Mouse (Mus musculus): Measurements from ENCODE around the gene Ciao2a. TPM values are rescaled to one million over a fixed set of nuclear protein-coding genes. Genes with fewer than 3 reads are reported as not detected.

Ciao2a gene
- total RNA-seq, 1 experiment = 55.9 TPM

- no peaks in the 10 kb centered on the region for H3K9me3 ChIP-seq (ENCODE audit: control insufficient read depth, insufficient read depth, low read depth, low read length)
- H3K36me3 ChIP-seq (ENCODE audit: control insufficient read depth, insufficient read depth, low read length, poor library complexity, severe bottlenecking) = no peaks in the 10 kb centered on the region
- no peak overlapping the region for H3K27ac ChIP-seq (ENCODE audit: insufficient read depth, low read depth, low read length, poor library complexity, severe bottlenecking)
- in situ Hi-C loops (cut with MboI; ENCODE audit: low sequenced_read_pairs in 2 of 2, unreplicated experiment in 2 of 2) = no loop called here
- H3K4me3 ChIP-seq (ENCODE audit: insufficient read depth in 1 of 2, low read depth in 1 of 2, low read length in 2 of 2, poor library complexity in 1 of 2, severe bottlenecking in 1 of 2) = no peak overlapping the region
- no peak overlapping the region for H3K9ac ChIP-seq (ENCODE audit: insufficient read depth, low read depth, low read length, poor library complexity, severe bottlenecking)
- no peak for DNase-seq (ENCODE audit: low read depth, low spot score)
- TF ChIP-seq CHD2 (IDR thresholded peaks at IDR 0.05; ENCODE audit: low read depth, low read length) (no peak), MAFK (IDR thresholded peaks at IDR 0.05; ENCODE audit: insufficient read depth, low read depth, low read length) (0 out of 2 replicates have a peak, but pooled peaks have one; percentile 22)
- 0 out of 4 replicates have a peak, but pooled peaks cover 0 to 2% of the 10 kb centered on the region in 2 experiments for H3K4me1 ChIP-seq (ENCODE audit: control insufficient read depth in 2 of 2, insufficient read depth in 2 of 2, low read length in 2 of 2, poor library complexity in 1 of 2)
Observed at GRCm38 (mm10) chr9:66110611-66111379, 15.6 kb upstream of the Ciao2a start.

- TF ChIP-seq CHD2 (IDR thresholded peaks at IDR 0.05; ENCODE audit: low read depth, low read length) (no peak), ZC3H11A (IDR thresholded peaks at IDR 0.05; ENCODE audit: borderline replicate concordance, low read depth, low read length) (no peak), HCFC1 (IDR thresholded peaks at IDR 0.05; ENCODE audit: borderline replicate concordance, insufficient read depth, low read length) (no peak), MAFK (IDR thresholded peaks at IDR 0.05; ENCODE audit: insufficient read depth, low read depth, low read length) (no peak), ZNF384 (IDR thresholded peaks at IDR 0.05; ENCODE audit: low read depth, low read length) (no peak)
Observed at GRCm38 (mm10) chr9:66114341-66114740, 12.1 kb upstream of the Ciao2a start.

DNA sequence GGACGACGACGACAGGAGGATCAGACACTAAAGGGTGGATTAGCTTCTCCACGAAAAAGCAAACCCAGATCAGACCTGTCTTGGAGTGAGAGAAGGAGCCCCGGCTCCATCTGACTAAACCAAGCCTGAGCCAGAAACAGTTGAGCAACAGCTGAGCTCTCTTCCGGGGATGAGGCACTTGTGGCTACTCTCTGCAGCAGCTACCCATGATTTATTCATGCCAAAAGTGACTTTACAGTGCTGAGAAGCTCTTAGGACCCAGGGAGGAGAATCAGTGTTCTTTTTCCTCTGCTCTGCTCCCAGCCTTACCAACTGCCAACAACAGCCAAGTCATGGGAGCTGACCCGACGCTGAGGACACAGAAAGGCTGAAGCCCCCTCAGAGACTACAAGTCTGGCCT is 9.5 kb upstream of the Ciao2a start:
- Histone ChIP-seq H3K9ac (ENCODE audit: insufficient read depth, low read depth, low read length, poor library complexity, severe bottlenecking) (no peak overlapping the region), H3K27ac (ENCODE audit: insufficient read depth, low read depth, low read length, poor library complexity, severe bottlenecking) (no peak overlapping the region), H3K4me3 (ENCODE audit: insufficient read depth in 1 of 2, low read depth in 1 of 2, low read length in 2 of 2, poor library complexity in 1 of 2, severe bottlenecking in 1 of 2) (no peak overlapping the region), H3K9me3 (ENCODE audit: control insufficient read depth, insufficient read depth, low read depth, low read length) (no peaks in the 10 kb centered on the region), H3K4me1 (ENCODE audit: control insufficient read depth in 2 of 2, insufficient read depth in 2 of 2, low read length in 2 of 2, poor library complexity in 1 of 2) (no peaks in the 10 kb centered on the region), H3K36me3 (ENCODE audit: control insufficient read depth, insufficient read depth, low read length, poor library complexity, severe bottlenecking) (no peaks in the 10 kb centered on the region)
- DNase-seq (ENCODE audit: low read depth, low spot score) = no peak
- TF ChIP-seq ZC3H11A (IDR thresholded peaks at IDR 0.05; ENCODE audit: borderline replicate concordance, low read depth, low read length) (no peak), ZNF384 (IDR thresholded peaks at IDR 0.05; ENCODE audit: low read depth, low read length) (no peak), HCFC1 (IDR thresholded peaks at IDR 0.05; ENCODE audit: borderline replicate concordance, insufficient read depth, low read length) (no peak), MAFK (IDR thresholded peaks at IDR 0.05; ENCODE audit: insufficient read depth, low read depth, low read length) (no peak)
- in situ Hi-C loops (cut with MboI; ENCODE audit: low sequenced_read_pairs in 2 of 2, unreplicated experiment in 2 of 2) = no loop called here

More at GRCm38 (mm10) chr9:66114341-66114740, 12.1 kb upstream of the Ciao2a start:
- Histone ChIP-seq H3K27ac (ENCODE audit: insufficient read depth, low read depth, low read length, poor library complexity, severe bottlenecking) (no peak overlapping the region), H3K4me1 (ENCODE audit: control insufficient read depth in 2 of 2, insufficient read depth in 2 of 2, low read length in 2 of 2, poor library complexity in 1 of 2) (no peaks in the 10 kb centered on the region), H3K9ac (ENCODE audit: insufficient read depth, low read depth, low read length, poor library complexity, severe bottlenecking) (no peak overlapping the region), H3K4me3 (ENCODE audit: insufficient read depth in 1 of 2, low read depth in 1 of 2, low read length in 2 of 2, poor library complexity in 1 of 2, severe bottlenecking in 1 of 2) (no peak overlapping the region), H3K9me3 (ENCODE audit: control insufficient read depth, insufficient read depth, low read depth, low read length) (no peaks in the 10 kb centered on the region), H3K36me3 (ENCODE audit: control insufficient read depth, insufficient read depth, low read length, poor library complexity, severe bottlenecking) (no peaks in the 10 kb centered on the region)
- in situ Hi-C loops (cut with MboI; ENCODE audit: low sequenced_read_pairs in 2 of 2, unreplicated experiment in 2 of 2) = no loop called here
- no peak for DNase-seq (ENCODE audit: low read depth, low spot score)

- no peak overlapping the region for H3K9ac ChIP-seq (ENCODE audit: insufficient read depth, low read depth, low read length, poor library complexity, severe bottlenecking)
- H3K4me1 ChIP-seq (ENCODE audit: control insufficient read depth in 2 of 2, insufficient read depth in 2 of 2, low read length in 2 of 2, poor library complexity in 1 of 2) = no peaks in the 10 kb centered on the region
- H3K27ac ChIP-seq (ENCODE audit: insufficient read depth, low read depth, low read length, poor library complexity, severe bottlenecking) = no peak overlapping the region
- in situ Hi-C loops (cut with MboI; ENCODE audit: low sequenced_read_pairs in 2 of 2, unreplicated experiment in 2 of 2) = no loop called here
- TF ChIP-seq ZNF384 (IDR thresholded peaks at IDR 0.05; ENCODE audit: low read depth, low read length) = no peak
- TF ChIP-seq CHD2 (IDR thresholded peaks at IDR 0.05; ENCODE audit: low read depth, low read length) = no peak
- no peak for TF ChIP-seq MAFK (IDR thresholded peaks at IDR 0.05; ENCODE audit: insufficient read depth, low read depth, low read length)
- TF ChIP-seq ZC3H11A (IDR thresholded peaks at IDR 0.05; ENCODE audit: borderline replicate concordance, low read depth, low read length) = no peak
- TF ChIP-seq HCFC1 (IDR thresholded peaks at IDR 0.05; ENCODE audit: borderline replicate concordance, insufficient read depth, low read length) = no peak
- H3K4me3 ChIP-seq (ENCODE audit: insufficient read depth in 1 of 2, low read depth in 1 of 2, low read length in 2 of 2, poor library complexity in 1 of 2, severe bottlenecking in 1 of 2) = no peak overlapping the region
- DNase-seq (ENCODE audit: low read depth, low spot score) = no peak
- no peaks in the 10 kb centered on the region for H3K36me3 ChIP-seq (ENCODE audit: control insufficient read depth, insufficient read depth, low read length, poor library complexity, severe bottlenecking)
- H3K9me3 ChIP-seq (ENCODE audit: control insufficient read depth, insufficient read depth, low read depth, low read length) = no peaks in the 10 kb centered on the region
Observed at GRCm38 (mm10) chr9:66119498-66119897, 6.9 kb upstream of the Ciao2a start.

All from ES-E14 (cell line).